Mouse (Mus musculus) lung, embryonic 16.5 days (tissue): ENCODE data around the gene Insr. TPM values are rescaled to one million over a fixed set of nuclear protein-coding genes. Genes with fewer than 3 reads are reported as not detected.
A peak's percentile ranks its signal among the peaks of the same experiment; 100 is the strongest.
"Not testable (repeated sequence)": the region's sequence is repeated elsewhere in the genome, so short reads cannot be mapped to it uniquely, and the experiment has no call there.

ENCODE experiments used
- ATAC-seq: fragments of 200-750 bp; cut with Nextera tagmentation; 2 replicates; pipeline ENCODE4 v1.8.0; 2017; ENCODE audit warnings: low read depth, mild to moderate bottlenecking, moderate library complexity
- H3K27ac ChIP-seq: fragments of 300-500 bp; sonication (generic); 2 replicates; pipeline ENCODE4 v1.5.1; 2014; ENCODE audit warnings: mild to moderate bottlenecking, control low read depth, low read length
- H3K27me3 ChIP-seq: fragments of 300-500 bp; sonication (generic); 2 replicates; pipeline ENCODE4 v1.6.1; 2014; ENCODE audit warnings: low read depth, low read length, mixed read lengths; ENCODE audit not compliant: control insufficient read depth, insufficient read depth
- H3K36me3 ChIP-seq: fragments of 300-500 bp; sonication (generic); 2 replicates; pipeline ENCODE4 v1.6.1; 2014; ENCODE audit warnings: low read length; ENCODE audit not compliant: control insufficient read depth, insufficient read depth
- H3K4me1 ChIP-seq: fragments of 300-500 bp; sonication (generic); replicated peaks from 2 replicates; pipeline ENCODE4 v1.6.1; 2014; ENCODE audit warnings: low read length, mixed read lengths; ENCODE audit not compliant: control insufficient read depth, insufficient read depth
- H3K4me2 ChIP-seq: fragments of 300-500 bp; sonication (generic); 2 replicates; pipeline ENCODE4 v1.6.1; 2014; ENCODE audit warnings: low read depth, low read length, control low read depth
- H3K4me3 ChIP-seq: fragments of 300-500 bp; sonication (generic); 2 replicates; pipeline ENCODE4 v1.5.1; 2014; ENCODE audit warnings: mild to moderate bottlenecking, low read length, control low read depth
- H3K9ac ChIP-seq: fragments of 300-500 bp; sonication (generic); 2 replicates; pipeline ENCODE4 v1.6.1; 2014; ENCODE audit warnings: low read length, control low read depth
- H3K9me3 ChIP-seq: fragments of 300-500 bp; sonication (generic); 2 replicates; pipeline ENCODE4 v1.6.1; 2016; ENCODE audit warnings: low read length; ENCODE audit not compliant: control insufficient read depth
- WGBS: fragments of 180-500 bp; shearing (Covaris S2); extraction: QIAGEN DNeasy Blood & Tissue Kit; methylation state at CpG from one replicate; pipeline ENCODE4 v1.1.7; 2014; 5-methylcytosine and 5-hydroxymethylcytosine counted together
- polyA plus RNA-seq: library from polyadenylated mRNA; unstranded; fragments of >200 nt; fragmentation: Nextera tagmentation; extraction: Ambion mirVana; gene quantifications from 2 replicates; pipeline ENCODE4 v1.2.1, GENCODE M21; 2015

Insr gene
- polyA plus RNA-seq, 1 experiment from 2014 or later = 34.1 TPM

DNA sequence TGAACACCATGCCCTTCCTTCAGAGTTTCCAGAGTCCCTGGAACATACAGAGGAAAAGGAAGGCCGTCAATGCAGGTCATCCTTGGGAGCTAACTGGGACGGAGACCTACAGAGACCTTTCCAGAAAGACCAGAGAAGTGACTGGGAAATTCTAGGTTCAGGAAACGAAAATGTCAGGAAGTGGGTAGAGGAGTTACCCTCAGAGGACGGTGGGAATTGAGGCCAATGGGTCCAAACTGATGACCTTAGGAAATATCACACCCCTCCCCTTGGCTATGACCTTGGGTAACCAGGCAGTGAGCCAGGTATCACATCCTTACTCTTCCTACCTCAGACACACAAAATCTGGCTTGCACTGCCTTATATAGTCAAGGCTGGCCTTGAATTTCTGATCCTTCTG lies 32.1 kb upstream of the Insr start:
- Histone ChIP-seq H3K4me1 (no peaks in the 10 kb centered on the region), H3K27ac (no peak overlapping the region), H3K4me3 (no peak overlapping the region), H3K36me3 (no peaks in the 10 kb centered on the region), H3K27me3 (no peaks in the 10 kb centered on the region), H3K9me3 (no peaks in the 10 kb centered on the region), H3K9ac (no peak overlapping the region), H3K4me2 (no peak overlapping the region)
- WGBS = 71% methylated on average over 4 of the region's 4 CpGs
- ATAC-seq = no peak

DNA sequence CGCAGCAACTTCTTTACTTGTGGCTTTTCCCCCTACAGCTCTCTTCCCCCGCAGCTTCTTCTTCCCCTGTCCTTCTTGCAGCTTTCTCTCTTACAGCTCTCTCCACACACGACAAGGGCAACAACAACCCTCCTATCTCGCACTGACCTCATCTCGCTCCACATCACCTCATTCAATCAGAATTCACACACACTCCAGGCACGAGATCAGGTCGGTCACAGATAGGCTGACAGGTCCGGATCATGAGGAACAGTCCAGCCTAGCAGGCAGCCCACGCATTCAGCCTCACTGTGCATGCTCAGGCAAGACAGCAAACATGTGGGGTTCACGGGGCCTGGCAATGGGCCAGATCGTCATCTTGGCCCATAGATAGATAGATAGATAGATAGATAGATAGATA lies 30.2 kb upstream of the Insr start:
- Histone ChIP-seq H3K27me3 (no peaks in the 10 kb centered on the region), H3K36me3 (no peaks in the 10 kb centered on the region), H3K9ac (no peak overlapping the region), H3K4me2 (no peak overlapping the region), H3K4me1 (no peaks in the 10 kb centered on the region), H3K9me3 (no peaks in the 10 kb centered on the region), H3K4me3 (no peak overlapping the region), H3K27ac (no peak overlapping the region)
- no peak for ATAC-seq
- 85% methylated on average over 11 of the region's 11 CpGs for WGBS

DNA sequence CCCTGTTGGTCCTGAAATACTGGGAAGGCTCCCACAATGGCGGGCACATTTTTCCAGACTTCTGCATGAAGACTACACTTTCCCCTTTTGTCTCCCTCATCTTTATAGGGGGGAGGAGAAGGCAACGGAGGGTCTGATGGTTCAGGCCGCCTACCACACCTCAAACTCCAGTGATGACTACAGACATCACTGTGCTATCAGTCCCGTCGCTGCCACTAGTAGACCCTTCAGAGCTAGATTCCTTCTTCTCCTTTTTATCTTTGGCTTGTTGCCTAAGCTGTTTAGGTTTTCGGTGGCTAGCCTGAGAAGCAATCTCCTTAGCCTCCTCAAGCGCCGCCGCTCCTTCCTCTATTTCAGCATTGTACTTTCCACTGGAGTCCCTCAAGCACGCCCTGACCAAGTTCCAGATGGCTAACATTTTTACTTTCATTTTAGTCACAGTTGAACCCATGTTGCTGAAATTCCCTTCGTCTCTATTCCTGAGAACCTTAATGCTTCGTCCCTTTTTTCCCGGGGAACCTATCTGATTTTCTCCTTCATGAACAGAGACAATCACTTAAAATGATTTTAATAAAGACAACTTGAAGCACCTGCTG lies 28.9 kb upstream of the Insr start:
- not testable (repeated sequence) for H3K9ac ChIP-seq, ATAC-seq, H3K27ac ChIP-seq, H3K4me2 ChIP-seq, H3K27me3 ChIP-seq, H3K9me3 ChIP-seq, H3K4me3 ChIP-seq, H3K4me1 ChIP-seq, H3K36me3 ChIP-seq
- 88% methylated on average over 13 of the region's 13 CpGs for WGBS

DNA sequence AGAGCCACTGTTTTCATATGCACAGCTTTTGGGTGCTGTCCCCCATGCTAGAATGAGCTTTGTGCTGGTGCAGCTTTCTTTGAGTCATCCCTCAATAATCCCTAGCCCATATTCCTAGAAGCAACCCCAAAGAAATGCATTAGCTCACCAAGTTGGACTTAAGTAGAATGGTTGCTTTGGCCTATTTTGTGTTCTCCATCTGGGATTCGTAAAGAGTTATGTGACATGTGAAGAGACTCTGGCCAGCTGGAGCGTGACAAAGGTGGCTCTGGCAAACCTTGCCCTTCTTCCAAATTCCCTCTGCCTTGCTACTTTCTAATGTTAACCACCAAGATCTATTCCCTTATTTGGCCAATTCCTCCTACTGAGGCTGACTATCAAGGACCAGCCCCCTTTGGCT lies 22.7 kb upstream of the Insr start:
- H3K4me3 ChIP-seq = no peak overlapping the region
- WGBS = 69% methylated on average over 2 of the region's 2 CpGs
- H3K9me3 ChIP-seq = no peaks in the 10 kb centered on the region
- no peaks in the 10 kb centered on the region for H3K27me3 ChIP-seq
- H3K36me3 ChIP-seq = no peaks in the 10 kb centered on the region
- no peaks in the 10 kb centered on the region for H3K4me1 ChIP-seq
- no peak for ATAC-seq
- no peak overlapping the region for H3K4me2 ChIP-seq
- H3K9ac ChIP-seq = no peak overlapping the region
- H3K27ac ChIP-seq = no peak overlapping the region

DNA sequence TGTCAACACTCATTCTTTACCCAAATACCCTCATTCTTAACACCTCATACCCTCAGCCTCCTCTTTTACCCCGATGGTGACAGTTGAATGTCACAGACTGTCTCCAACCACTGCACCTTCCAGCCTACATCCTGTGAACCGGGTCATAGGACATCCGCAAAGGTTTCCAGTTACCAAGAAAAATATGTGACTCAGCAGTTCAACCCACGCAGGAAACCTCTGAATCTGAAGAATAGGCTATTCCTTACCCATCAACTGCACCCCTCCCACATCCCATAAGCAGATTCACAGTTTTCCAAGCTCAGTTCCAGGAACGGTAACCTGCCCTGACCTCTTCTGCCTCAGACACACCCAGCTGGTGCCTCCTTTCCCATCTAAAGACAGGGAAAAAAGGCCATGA lies 19.9 kb upstream of the Insr start:
- Histone ChIP-seq H3K36me3 (no peaks in the 10 kb centered on the region), H3K4me3 (no peak overlapping the region), H3K27ac (no peak overlapping the region), H3K27me3 (no peaks in the 10 kb centered on the region), H3K9me3 (no peaks in the 10 kb centered on the region), H3K4me2 (no peak overlapping the region), H3K4me1 (no peaks in the 10 kb centered on the region), H3K9ac (no peak overlapping the region)
- 70% methylated on average over 5 of the region's 5 CpGs for WGBS
- ATAC-seq = no peak

DNA sequence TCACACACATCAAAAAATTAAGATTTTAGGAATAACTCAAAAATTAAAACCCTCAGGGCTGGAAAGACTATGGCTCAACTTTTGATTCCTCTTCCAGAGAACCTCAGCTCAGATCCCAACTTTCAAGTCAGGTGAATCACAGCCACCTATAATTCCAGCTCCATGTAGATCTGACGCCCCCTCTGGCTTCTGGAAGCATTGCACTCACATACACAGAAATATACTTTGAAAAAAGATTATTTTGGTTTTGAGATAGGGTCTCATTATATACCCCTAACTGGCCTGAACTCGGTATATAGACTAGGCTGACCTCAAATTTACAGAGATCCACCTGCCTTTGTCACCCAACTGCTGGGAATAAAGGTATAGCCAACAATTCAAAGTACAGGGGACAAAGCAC lies 6.4 kb upstream of the Insr start:
- Histone ChIP-seq H3K9me3 (no peaks in the 10 kb centered on the region), H3K4me2 (no peak overlapping the region), H3K4me3 (no peak overlapping the region), H3K27me3 (no peaks in the 10 kb centered on the region), H3K36me3 (no peaks in the 10 kb centered on the region), H3K4me1 (no peaks in the 10 kb centered on the region), H3K27ac (no peak overlapping the region), H3K9ac (no peak overlapping the region)
- no peak for ATAC-seq
- 30% methylated on average over 2 of the region's 2 CpGs for WGBS

DNA sequence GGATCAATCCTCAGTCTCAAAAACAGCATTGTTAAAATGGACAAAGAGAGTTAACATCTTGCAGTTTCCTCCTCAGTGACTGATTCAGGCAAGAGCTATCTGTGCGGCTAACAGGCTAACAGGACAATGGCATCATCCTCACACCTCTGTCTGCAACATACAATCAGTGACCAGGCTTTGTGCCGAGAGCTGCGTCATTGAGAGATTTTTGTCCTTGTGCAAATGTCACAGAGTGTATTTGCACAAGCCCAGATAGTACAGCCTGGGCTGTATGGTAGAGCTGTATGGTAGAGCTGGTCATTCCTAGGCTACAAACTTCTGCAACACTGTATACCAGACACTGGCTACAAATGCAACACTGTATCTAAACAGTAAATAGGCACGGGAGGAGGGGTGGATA lies 5.2 kb upstream of the Insr start:
- H3K4me2 ChIP-seq = no peak overlapping the region
- no peaks in the 10 kb centered on the region for H3K9me3 ChIP-seq
- no peak overlapping the region for H3K9ac ChIP-seq
- H3K27me3 ChIP-seq = no peaks in the 10 kb centered on the region
- H3K27ac ChIP-seq = no peak overlapping the region
- H3K4me1 ChIP-seq = peaks cover 4% of the 10 kb centered on the region
- WGBS = 48% methylated on average over 4 of the region's 4 CpGs
- H3K36me3 ChIP-seq = no peaks in the 10 kb centered on the region
- no peak overlapping the region for H3K4me3 ChIP-seq
- no peak for ATAC-seq

DNA sequence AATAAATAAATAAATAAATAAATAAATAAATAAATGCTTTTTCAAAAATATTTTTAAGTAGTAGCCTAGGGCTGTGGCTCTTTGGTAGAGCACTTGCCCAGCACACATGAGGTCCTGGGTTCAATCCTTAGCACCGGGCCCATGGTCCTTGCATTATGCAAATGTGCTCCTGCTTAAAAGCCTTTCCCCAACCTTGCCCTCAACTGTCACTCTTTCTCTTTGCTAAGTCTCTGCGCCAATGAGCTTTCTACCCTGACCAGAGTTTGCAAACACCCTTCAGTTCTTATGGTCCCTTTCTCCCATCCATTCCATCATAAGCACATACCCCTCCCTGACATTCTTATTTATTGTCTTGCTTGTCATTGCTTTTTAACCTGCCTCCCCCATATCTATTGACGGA lies 1.9 kb upstream of the Insr start:
- Histone ChIP-seq H3K27me3 (no peaks in the 10 kb centered on the region), H3K9me3 (no peaks in the 10 kb centered on the region), H3K36me3 (no peaks in the 10 kb centered on the region), H3K4me2 (no peak overlapping the region), H3K4me3 (no peak overlapping the region), H3K9ac (no peak overlapping the region), H3K27ac (no peak overlapping the region), H3K4me1 (peaks cover 8% of the 10 kb centered on the region)
- WGBS = 77% methylated on average over 3 of the region's 3 CpGs
- ATAC-seq = no peak

DNA sequence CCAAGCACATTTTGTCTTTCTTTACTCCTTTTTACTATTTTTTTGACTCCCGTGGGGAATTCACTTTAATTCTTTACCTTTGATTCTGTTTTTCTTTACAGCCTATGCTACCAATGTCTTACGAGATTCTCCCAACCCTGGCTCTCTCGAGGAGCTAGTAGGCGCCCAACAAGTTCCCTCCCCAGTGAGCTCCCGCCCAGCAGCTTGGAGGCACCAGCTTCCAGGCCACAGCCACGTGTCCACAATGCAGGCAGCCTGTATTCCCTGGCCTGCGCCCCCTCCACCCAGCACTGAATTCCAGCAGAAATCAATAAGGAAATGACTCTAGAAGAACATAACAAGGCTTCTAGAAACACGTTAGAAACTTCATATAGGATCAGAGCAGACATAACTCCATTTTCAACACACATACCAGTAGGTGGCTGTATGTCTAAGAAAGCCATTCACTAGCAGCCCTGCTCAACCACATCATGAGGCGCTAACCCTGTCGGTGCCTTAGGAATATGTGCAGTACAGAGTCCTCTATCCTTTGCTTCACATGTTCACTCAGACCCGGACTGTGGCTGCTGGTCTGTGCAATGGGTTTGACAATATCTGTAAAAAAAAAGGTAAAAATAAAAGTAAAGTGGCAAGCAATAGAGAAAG lies 971 bp upstream of the Insr start:
- 32% methylated on average over 11 of the region's 11 CpGs for WGBS
- H3K9ac ChIP-seq = no peak overlapping the region
- peak overlapping the region; percentile 95 for H3K4me3 ChIP-seq
- no peaks in the 10 kb centered on the region for H3K9me3 ChIP-seq
- no peaks in the 10 kb centered on the region for H3K36me3 ChIP-seq
- H3K27ac ChIP-seq = no peak overlapping the region
- H3K27me3 ChIP-seq = no peaks in the 10 kb centered on the region
- H3K4me2 ChIP-seq = peak overlapping the region; percentile 83
- H3K4me1 ChIP-seq = peaks cover 8% of the 10 kb centered on the region
- ATAC-seq = no peak

DNA sequence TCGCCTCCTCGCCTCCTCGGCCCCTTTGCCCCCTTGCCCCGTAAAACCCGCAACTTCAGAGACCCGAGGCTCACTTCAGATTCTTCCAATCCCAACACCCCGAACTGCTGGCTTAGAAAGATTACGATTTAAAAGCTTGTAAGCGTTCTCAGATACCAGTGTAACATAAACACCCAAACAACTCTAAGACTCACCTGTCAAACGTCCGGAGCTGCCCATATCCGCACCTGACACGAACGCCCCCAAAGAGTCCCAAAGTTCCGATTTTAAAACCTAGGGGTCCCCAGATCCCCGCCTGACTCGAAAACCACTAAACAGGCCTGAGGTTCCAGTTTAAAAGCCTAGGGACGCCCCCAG lies 282 bp upstream of the Insr start:
- Histone ChIP-seq H3K4me2 (peak overlapping the region; percentile 83), H3K9me3 (no peaks in the 10 kb centered on the region), H3K9ac (peak overlapping the region; percentile 97), H3K4me1 (peaks cover 8% of the 10 kb centered on the region), H3K36me3 (no peaks in the 10 kb centered on the region), H3K27me3 (no peaks in the 10 kb centered on the region), H3K27ac (no peak overlapping the region), H3K4me3 (peak overlapping the region; percentile 95)
- ATAC-seq = no peak; the same call in 1 of the 2 replicates
- whole genome bisulfite sequencing = under 1% methylated on average over 18 of the region's 18 CpGs
